Mouse (Mus musculus) intestine, embryonic 15.5 days (tissue): Measurements from ENCODE around the gene Gm9903. TPM values are rescaled to one million over a fixed set of nuclear protein-coding genes. Genes with fewer than 3 reads are reported as not detected.

Experiments used
- ATAC-seq: fragments of 200-750 bp; cut with Nextera tagmentation; 2 replicates; pipeline ENCODE4 v1.8.0; 2017; ENCODE audit warnings: moderate TSS enrichment, moderate library complexity
- H3K27ac ChIP-seq: fragments of 300-500 bp; sonication (generic); 2 replicates; pipeline ENCODE4 v1.5.1; 2015; ENCODE audit warnings: mild to moderate bottlenecking, inconsistent platforms
- H3K27me3 ChIP-seq: fragments of 300-500 bp; sonication (generic); replicated peaks from 2 replicates; pipeline ENCODE4 v1.6.1; 2015; ENCODE audit warnings: inconsistent platforms
- H3K36me3 ChIP-seq: fragments of 300-500 bp; sonication (generic); 2 replicates; pipeline ENCODE4 v1.6.1; 2015; ENCODE audit warnings: inconsistent platforms
- H3K4me1 ChIP-seq: fragments of 300-500 bp; sonication (generic); replicated peaks from 2 replicates; pipeline ENCODE4 v1.6.1; 2015; ENCODE audit warnings: inconsistent platforms
- H3K4me2 ChIP-seq: fragments of 300-500 bp; sonication (generic); replicated peaks from 2 replicates; pipeline ENCODE4 v1.6.1; 2015; ENCODE audit warnings: mild to moderate bottlenecking, inconsistent platforms
- H3K4me3 ChIP-seq: fragments of 300-500 bp; sonication (generic); replicated peaks from 2 replicates; pipeline ENCODE4 v1.5.1; 2015; ENCODE audit warnings: inconsistent platforms
- H3K9ac ChIP-seq: fragments of 300-500 bp; sonication (generic); 2 replicates; pipeline ENCODE4 v1.6.1; 2015; ENCODE audit warnings: inconsistent platforms
- H3K9me3 ChIP-seq: fragments of 300-500 bp; sonication (generic); 2 replicates; pipeline ENCODE4 v1.6.1; 2016; ENCODE audit warnings: inconsistent platforms
- WGBS: fragments of 180-500 bp; shearing (Covaris S2); methylation state at CpG from one replicate; pipeline ENCODE4 v1.1.7; 2015; 5-methylcytosine and 5-hydroxymethylcytosine counted together
- polyA plus RNA-seq: library from polyadenylated mRNA; unstranded; fragments of >200 nt; fragmentation: Nextera tagmentation; extraction: Ambion mirVana; gene quantifications from 2 replicates; pipeline ENCODE4 v1.2.1, GENCODE M21; 2015

The Gm9903 gene
- polyA plus RNA-seq, 1 experiment from 2014 or later: 0.26 TPM

- Histone ChIP-seq H3K4me1 (0 out of 2 replicates have a peak, but pooled peaks cover under 1% of the 10 kb centered on the region), H3K27ac (no peak overlapping the region), H3K9me3 (no peaks in the 10 kb centered on the region), H3K27me3 (no peaks in the 10 kb centered on the region), H3K4me2 (no peak overlapping the region), H3K4me3 (no peak overlapping the region), H3K36me3 (no peaks in the 10 kb centered on the region), H3K9ac (no peak overlapping the region)
- 90% methylated on average over 2 of the region's 2 CpGs for WGBS
- no peak for ATAC-seq
Measured at GRCm38 (mm10) chr5:33622671-33623070, 7.1 kb upstream of the Gm9903 start.

DNA sequence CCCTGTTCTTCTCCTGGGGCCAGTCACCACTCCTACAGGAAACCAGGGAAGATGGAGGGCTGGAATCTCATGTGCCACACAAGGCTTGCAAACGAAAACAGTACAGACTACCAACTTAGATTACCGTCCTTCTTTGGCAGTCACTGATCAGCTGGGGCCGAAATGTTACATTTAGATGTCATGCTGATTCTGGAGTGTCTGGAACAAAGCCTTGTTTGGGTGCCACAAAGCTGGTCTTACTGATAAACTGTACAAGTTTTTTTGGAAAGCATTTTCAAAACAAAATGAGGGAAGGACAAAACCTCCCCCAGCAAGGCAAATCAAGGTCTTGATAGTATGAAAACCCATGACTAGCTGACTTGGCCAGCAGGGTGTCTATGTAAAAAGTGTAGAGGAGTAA is 6.0 kb upstream of the Gm9903 start:
- 77% methylated on average over 3 of the region's 3 CpGs for WGBS
- Histone ChIP-seq H3K9me3 (no peaks in the 10 kb centered on the region), H3K9ac (no peak overlapping the region), H3K36me3 (no peaks in the 10 kb centered on the region), H3K4me1 (peaks cover 5% of the 10 kb centered on the region), H3K27ac (no peak overlapping the region), H3K4me2 (no peak overlapping the region), H3K4me3 (no peak overlapping the region), H3K27me3 (no peaks in the 10 kb centered on the region)
- no peak for ATAC-seq

- Histone ChIP-seq H3K4me3 (peak overlapping the region; percentile 85; the same call in 1 of the 2 replicates), H3K9ac (no peak overlapping the region), H3K27me3 (no peaks in the 10 kb centered on the region), H3K4me1 (peaks cover 12% of the 10 kb centered on the region), H3K36me3 (no peaks in the 10 kb centered on the region), H3K4me2 (peak overlapping the region; percentile 80), H3K9me3 (no peaks in the 10 kb centered on the region), H3K27ac (no peak overlapping the region)
- 29% methylated on average over 4 of the region's 4 CpGs for WGBS
- ATAC-seq: no peak
Measured at GRCm38 (mm10) chr5:33627968-33628367, 1.8 kb upstream of the Gm9903 start.

GRCm38 (mm10) chr5:33628820-33629300 is 865 bp upstream of the Gm9903 start:
- no peaks in the 10 kb centered on the region for H3K9me3 ChIP-seq
- no peaks in the 10 kb centered on the region for H3K36me3 ChIP-seq
- peak overlapping the region; percentile 93 for H3K27ac ChIP-seq
- peak overlapping the region; percentile 80 for H3K4me2 ChIP-seq
- peak overlapping the region; percentile 87 for H3K9ac ChIP-seq
- H3K4me3 ChIP-seq: peak overlapping the region; percentile 85
- no peaks in the 10 kb centered on the region for H3K27me3 ChIP-seq
- ATAC-seq: no peak
- WGBS: under 1% methylated on average over 24 of the region's 24 CpGs
- H3K4me1 ChIP-seq: peaks cover 12% of the 10 kb centered on the region

GRCm38 (mm10) chr5:33630061-33630460 is 336 bp downstream of the Gm9903 start:
- peak overlapping the region; percentile 73 for H3K27ac ChIP-seq
- peak overlapping the region; percentile 50 for H3K9ac ChIP-seq
- H3K4me1 ChIP-seq: peaks cover 12% of the 10 kb centered on the region
- 2% methylated on average over 9 of the region's 9 CpGs for WGBS
- H3K9me3 ChIP-seq: no peaks in the 10 kb centered on the region
- peak; percentile 63 for ATAC-seq
- no peaks in the 10 kb centered on the region for H3K36me3 ChIP-seq
- no peaks in the 10 kb centered on the region for H3K27me3 ChIP-seq
- H3K4me2 ChIP-seq: peak overlapping the region; percentile 80
- H3K4me3 ChIP-seq: peak overlapping the region; percentile 85

DNA sequence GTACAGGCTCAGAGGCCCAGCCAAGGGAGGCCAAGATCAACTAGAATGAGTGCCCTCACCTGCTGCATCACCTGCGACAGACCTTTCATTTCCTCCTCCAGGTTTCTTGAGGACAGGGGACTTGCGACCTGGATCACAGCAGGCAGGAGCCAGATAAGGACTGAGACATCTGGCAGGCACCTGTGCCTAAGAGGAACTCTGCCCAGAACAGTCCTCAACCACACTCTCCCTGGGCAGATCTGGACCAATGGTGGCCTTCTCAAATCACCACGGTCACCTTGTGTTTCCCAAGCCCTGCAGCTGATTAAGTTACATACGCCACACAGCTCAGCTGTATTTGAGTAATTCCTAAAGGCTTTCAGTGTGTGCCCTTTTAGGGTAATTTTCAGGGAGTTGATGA is 890 bp downstream of the Gm9903 start:
- ATAC-seq: peak; percentile 13; the same call in 1 of the 2 replicates
- Histone ChIP-seq H3K9ac (peak overlapping the region; percentile 50; the same call in 1 of the 2 replicates), H3K9me3 (no peaks in the 10 kb centered on the region), H3K4me3 (peak overlapping the region; percentile 85; the same call in 1 of the 2 replicates), H3K4me1 (peaks cover 12% of the 10 kb centered on the region), H3K27me3 (no peaks in the 10 kb centered on the region), H3K27ac (0 out of 2 replicates have a peak overlapping the region, but pooled peaks have one; percentile 34), H3K36me3 (no peaks in the 10 kb centered on the region), H3K4me2 (peak overlapping the region; percentile 80)
- 57% methylated on average over 4 of the region's 4 CpGs for WGBS

DNA sequence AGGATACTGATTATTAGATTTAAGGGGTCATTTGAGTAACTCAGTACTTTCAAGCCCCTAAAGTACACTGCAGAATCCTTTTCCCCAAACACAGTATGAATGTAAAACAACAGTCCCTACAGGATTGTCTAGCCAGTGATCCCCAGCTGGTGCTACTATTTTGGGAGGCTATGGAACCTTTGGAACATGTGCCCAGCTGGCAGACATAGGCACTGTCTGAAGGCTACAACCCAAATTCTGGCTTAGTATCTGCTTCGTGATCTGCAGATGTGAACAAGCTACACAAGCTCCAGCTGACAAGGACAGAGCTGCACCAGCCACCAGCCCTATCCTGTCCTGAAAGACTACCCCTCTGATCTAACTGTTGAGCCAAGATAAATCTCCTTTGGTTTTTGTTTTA is 2.8 kb downstream of the Gm9903 start:
- 100% methylated on average over 1 of the region's 1 CpGs for WGBS
- ATAC-seq: no peak
- H3K27me3 ChIP-seq: no peaks in the 10 kb centered on the region
- H3K9me3 ChIP-seq: no peaks in the 10 kb centered on the region
- H3K4me1 ChIP-seq: peaks cover 12% of the 10 kb centered on the region
- no peak overlapping the region for H3K4me2 ChIP-seq
- no peaks in the 10 kb centered on the region for H3K36me3 ChIP-seq
- no peak overlapping the region for H3K27ac ChIP-seq
- no peak overlapping the region for H3K9ac ChIP-seq
- H3K4me3 ChIP-seq: no peak overlapping the region

DNA sequence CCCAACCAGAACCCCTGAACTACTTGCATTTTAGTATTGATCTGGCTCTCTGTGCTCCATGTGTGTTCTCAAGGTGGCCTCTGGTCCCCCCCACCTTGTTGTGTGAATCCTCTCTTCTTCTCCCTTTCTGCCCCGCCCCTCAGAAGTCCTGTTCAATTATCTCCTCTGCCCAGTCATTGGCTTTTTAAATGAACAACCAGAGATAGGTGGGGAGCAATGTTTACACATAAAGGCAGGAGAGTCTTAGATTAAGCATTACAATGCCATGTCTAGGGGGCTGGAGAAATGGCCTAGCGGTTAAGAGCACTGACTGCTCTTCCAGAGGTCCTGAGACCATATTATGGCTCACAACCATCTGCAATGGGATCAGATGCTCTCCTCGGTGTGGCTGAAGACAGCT is 5.6 kb downstream of the Gm9903 start:
- Histone ChIP-seq H3K27me3 (no peaks in the 10 kb centered on the region), H3K9ac (no peak overlapping the region), H3K4me2 (no peak overlapping the region), H3K9me3 (no peaks in the 10 kb centered on the region), H3K27ac (no peak overlapping the region), H3K4me3 (no peak overlapping the region), H3K36me3 (no peaks in the 10 kb centered on the region; the same call in 1 of the 2 replicates), H3K4me1 (0 out of 2 replicates have a peak, but pooled peaks cover 4% of the 10 kb centered on the region)
- ATAC-seq: no peak
- 84% methylated on average over 3 of the region's 3 CpGs for WGBS

DNA sequence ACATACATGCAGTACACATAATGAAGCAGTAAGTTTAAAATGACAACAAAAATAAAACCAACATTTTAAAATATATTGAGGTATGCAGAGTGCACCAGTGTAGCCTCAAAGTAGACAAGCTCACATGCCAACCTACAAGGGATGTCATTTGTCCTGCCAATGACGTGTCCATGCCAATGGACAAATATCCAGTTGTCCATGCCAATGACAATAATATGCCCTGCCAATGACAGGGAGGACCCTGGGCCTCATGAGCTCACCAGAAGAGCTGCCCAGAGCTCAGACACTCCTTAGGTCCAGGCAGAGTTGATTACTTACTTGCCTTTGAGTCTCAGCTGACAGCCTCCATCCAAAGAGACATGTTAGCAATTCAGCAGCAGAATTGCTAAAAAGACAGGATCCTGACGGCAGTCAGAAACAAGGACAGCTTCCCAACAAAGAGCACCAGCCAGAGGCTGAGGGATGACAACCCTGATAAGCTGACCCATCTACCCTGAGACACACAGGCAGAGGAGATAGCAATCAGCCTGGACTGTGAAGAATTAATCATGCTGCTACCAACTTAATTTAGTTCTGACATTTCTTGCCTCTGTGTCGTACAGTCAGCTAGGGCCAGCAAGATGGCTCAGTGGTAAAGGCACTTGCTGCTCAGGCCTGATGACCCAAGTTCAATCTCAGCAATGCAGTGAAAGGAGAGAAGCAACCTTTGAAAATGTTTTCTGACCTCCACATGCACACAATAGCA is 8.1 kb downstream of the Gm9903 start:
- H3K4me1 ChIP-seq: no peaks in the 10 kb centered on the region
- WGBS: 78% methylated on average over 3 of the region's 3 CpGs
- no peaks in the 10 kb centered on the region for H3K9me3 ChIP-seq
- H3K27me3 ChIP-seq: no peaks in the 10 kb centered on the region
- H3K4me2 ChIP-seq: no peak overlapping the region
- H3K36me3 ChIP-seq: peaks cover 8% of the 10 kb centered on the region
- H3K27ac ChIP-seq: no peak overlapping the region
- H3K4me3 ChIP-seq: no peak overlapping the region
- no peak for ATAC-seq
- H3K9ac ChIP-seq: no peak overlapping the region

DNA sequence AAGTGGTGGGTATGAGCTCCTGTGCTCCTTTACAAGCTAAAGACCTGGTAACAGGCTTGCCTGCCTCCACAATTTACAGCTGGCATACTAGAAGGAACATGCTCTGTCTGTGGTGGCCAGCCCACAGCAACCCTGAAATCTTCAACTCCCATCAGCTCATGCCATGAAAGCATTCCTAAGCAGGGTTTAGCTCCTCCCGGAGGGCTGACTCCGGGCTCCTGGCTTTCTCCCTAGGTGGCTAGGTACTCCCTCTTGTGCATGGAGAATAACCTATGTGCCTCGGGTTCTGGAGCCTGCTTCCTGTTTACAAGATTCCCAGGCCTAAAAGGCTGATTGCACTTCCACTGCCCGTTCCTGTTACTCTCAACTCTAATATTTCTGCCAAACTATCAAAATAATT is 9.1 kb downstream of the Gm9903 start:
- H3K9me3 ChIP-seq: no peaks in the 10 kb centered on the region
- H3K4me3 ChIP-seq: no peak overlapping the region
- H3K4me2 ChIP-seq: no peak overlapping the region
- 52% methylated on average over 4 of the region's 4 CpGs for WGBS
- no peaks in the 10 kb centered on the region for H3K27me3 ChIP-seq
- H3K9ac ChIP-seq: no peak overlapping the region
- H3K4me1 ChIP-seq: no peaks in the 10 kb centered on the region
- no peak overlapping the region for H3K27ac ChIP-seq
- ATAC-seq: no peak
- peaks cover 16% of the 10 kb centered on the region for H3K36me3 ChIP-seq

GRCm38 (mm10) chr5:33640652-33641051 is 10.9 kb downstream of the Gm9903 start:
- ATAC-seq: no peak
- 37% methylated on average over 3 of the region's 3 CpGs for WGBS

DNA sequence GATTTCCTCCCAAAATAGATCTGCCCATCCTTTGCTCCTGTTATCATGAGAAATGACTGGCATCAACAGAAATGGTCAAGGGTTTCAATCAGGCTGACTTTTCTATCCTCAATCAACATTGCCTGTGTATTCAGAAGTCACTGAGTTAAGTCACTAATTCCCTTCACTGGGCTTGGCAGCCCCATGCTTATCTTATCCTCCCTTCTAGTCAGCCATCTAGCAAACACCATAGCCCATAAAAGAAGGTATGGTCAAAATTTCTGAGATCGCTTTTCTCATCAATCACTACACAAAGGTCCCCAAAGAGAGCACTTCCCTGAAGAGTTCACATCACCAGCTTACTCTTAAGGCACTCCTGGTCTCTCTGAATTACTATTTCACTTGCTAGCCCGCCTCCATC is 21.3 kb downstream of the Gm9903 start:
- 9% methylated on average over 2 of the region's 2 CpGs for WGBS
- Histone ChIP-seq H3K9ac (peak overlapping the region; percentile 77), H3K9me3 (no peaks in the 10 kb centered on the region), H3K36me3 (peaks cover 22% of the 10 kb centered on the region), H3K27me3 (no peaks in the 10 kb centered on the region), H3K27ac (peak overlapping the region; percentile 97; the same call in 1 of the 2 replicates), H3K4me2 (peak overlapping the region; percentile 62), H3K4me3 (peak overlapping the region; percentile 73), H3K4me1 (peaks cover 13% of the 10 kb centered on the region)
- ATAC-seq: no peak

More at GRCm38 (mm10) chr5:33640652-33641051, 10.9 kb downstream of the Gm9903 start:
- H3K9ac ChIP-seq: no peak overlapping the region
- H3K9me3 ChIP-seq: no peaks in the 10 kb centered on the region
- no peaks in the 10 kb centered on the region for H3K4me1 ChIP-seq
- no peak overlapping the region for H3K4me2 ChIP-seq
- no peaks in the 10 kb centered on the region for H3K27me3 ChIP-seq
- no peak overlapping the region for H3K27ac ChIP-seq
- H3K36me3 ChIP-seq: peaks cover 27% of the 10 kb centered on the region
- no peak overlapping the region for H3K4me3 ChIP-seq

GRCm38 (mm10) chr5:33651541-33651920 is 21.8 kb downstream of the Gm9903 start:
- Histone ChIP-seq H3K4me3 (peak overlapping the region; percentile 73), H3K36me3 (peaks cover 17% of the 10 kb centered on the region), H3K27me3 (no peaks in the 10 kb centered on the region), H3K27ac (peak overlapping the region; percentile 97), H3K4me1 (peaks cover 17% of the 10 kb centered on the region), H3K4me2 (peak overlapping the region; percentile 62), H3K9ac (peak overlapping the region; percentile 77), H3K9me3 (no peaks in the 10 kb centered on the region)
- no peak for ATAC-seq
- WGBS: under 1% methylated on average over 11 of the region's 11 CpGs
